Mouse (Mus musculus) midbrain, embryonic 11.5 days (tissue): Measurements from ENCODE around the gene Ptpn7. TPM values are rescaled to one million over a fixed set of nuclear protein-coding genes. Genes with fewer than 3 reads are reported as not detected.

ENCODE experiments used
- ATAC-seq: fragments of 200-750 bp; cut with Nextera tagmentation; 2 replicates; pipeline ENCODE4 v1.8.0; 2017; ENCODE audit warnings: moderate TSS enrichment, moderate library complexity; ENCODE audit not compliant: low FRiP score
- DNase-seq: peaks from one replicate; pipeline ENCODE4 v3.0.0; 2015; ENCODE audit warnings: low spot score; ENCODE audit errors: missing footprints
- H3K27ac ChIP-seq: fragments of 300-500 bp; sonication (generic); 2 replicates; pipeline ENCODE4 v1.5.1; 2014; ENCODE audit warnings: low read depth, low read length
- H3K27me3 ChIP-seq: fragments of 300-500 bp; sonication (generic); 2 replicates; pipeline ENCODE4 v1.6.1; 2014; ENCODE audit warnings: mild to moderate bottlenecking, low read length, moderate library complexity, mixed read lengths; ENCODE audit not compliant: control insufficient read depth, insufficient read depth
- H3K36me3 ChIP-seq: fragments of 300-500 bp; sonication (generic); 2 replicates; pipeline ENCODE4 v1.6.1; 2014; ENCODE audit warnings: mild to moderate bottlenecking, low read length, moderate library complexity, mixed read lengths; ENCODE audit not compliant: control insufficient read depth, insufficient read depth
- H3K4me1 ChIP-seq: fragments of 300-500 bp; sonication (generic); 2 replicates; pipeline ENCODE4 v1.6.1; 2014; ENCODE audit warnings: low read length; ENCODE audit not compliant: control insufficient read depth, insufficient read depth
- H3K4me2 ChIP-seq: fragments of 300-500 bp; sonication (generic); 2 replicates; pipeline ENCODE4 v1.6.1; 2014; ENCODE audit warnings: mild to moderate bottlenecking, moderate library complexity
- H3K4me3 ChIP-seq: fragments of 300-500 bp; sonication (generic); 2 replicates; pipeline ENCODE4 v1.5.1; 2014; ENCODE audit warnings: low read depth, low read length
- H3K9ac ChIP-seq: fragments of 300-500 bp; sonication (generic); 2 replicates; pipeline ENCODE4 v1.6.1; 2014; ENCODE audit warnings: low read length
- H3K9me3 ChIP-seq: fragments of 300-500 bp; sonication (generic); 2 replicates; pipeline ENCODE4 v1.6.1; 2016; ENCODE audit warnings: low read length; ENCODE audit not compliant: control insufficient read depth
- WGBS: fragments of 180-500 bp; shearing (Covaris S2); extraction: QIAGEN DNeasy Blood & Tissue Kit; methylation state at CpG from one replicate; pipeline ENCODE4 v1.1.7; 2014; 5-methylcytosine and 5-hydroxymethylcytosine counted together
- polyA plus RNA-seq: library from polyadenylated mRNA; unstranded; fragments of >200 nt; fragmentation: Nextera tagmentation; extraction: Ambion mirVana; gene quantifications from 2 replicates; pipeline ENCODE4 v1.2.1, GENCODE M21; 2014

Gene Ptpn7
- polyA plus RNA-seq, 1 experiment from 2014 or later = 1.6 TPM

DNA sequence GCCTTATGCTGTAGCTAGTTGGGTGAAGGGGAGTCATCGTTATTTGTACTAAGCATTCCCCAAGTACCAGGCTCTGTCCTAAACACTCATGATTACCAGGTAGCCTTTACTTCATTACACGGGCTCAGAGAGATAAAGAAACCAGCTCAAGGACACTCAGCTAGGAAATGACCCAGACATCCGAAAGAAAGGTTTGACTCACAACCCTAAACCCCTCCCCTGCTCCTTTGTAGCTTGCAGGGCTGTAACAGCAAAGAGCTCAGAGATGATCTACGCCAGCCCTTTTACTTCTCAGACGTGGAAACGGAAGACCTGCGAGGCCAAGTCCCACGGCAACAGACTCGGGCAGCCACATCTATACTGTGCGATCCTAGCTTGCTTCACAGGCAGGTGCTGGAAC is 37.8 kb downstream of the Ptpn7 start:
- no peaks in the 10 kb centered on the region for H3K27me3 ChIP-seq
- WGBS = 75% methylated on average over 10 of the region's 10 CpGs
- no peak overlapping the region for H3K27ac ChIP-seq
- H3K9me3 ChIP-seq = no peaks in the 10 kb centered on the region
- H3K4me2 ChIP-seq = no peak overlapping the region
- H3K4me1 ChIP-seq = no peaks in the 10 kb centered on the region
- DNase-seq (no peak), ATAC-seq (no peak)
- no peaks in the 10 kb centered on the region for H3K36me3 ChIP-seq
- no peak overlapping the region for H3K9ac ChIP-seq
- no peak overlapping the region for H3K4me3 ChIP-seq

DNA sequence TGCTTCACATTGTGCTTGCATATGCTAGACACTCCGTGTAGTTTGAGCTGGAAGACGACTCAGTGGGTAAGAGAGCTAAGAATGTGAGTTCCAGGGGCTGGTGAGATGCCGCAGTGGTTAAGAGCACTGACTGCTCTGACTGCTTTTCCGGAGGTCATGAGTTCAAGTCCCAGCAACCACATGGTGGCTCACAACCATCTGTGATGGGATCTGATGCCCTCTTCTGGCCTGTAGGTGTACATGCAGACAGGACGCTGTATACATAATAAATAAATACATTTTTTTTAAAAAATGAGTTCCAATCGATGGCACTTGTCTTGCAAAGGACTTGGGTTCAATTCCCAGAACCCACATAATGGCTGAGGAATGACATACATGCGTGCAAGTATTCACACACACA is 38.7 kb downstream of the Ptpn7 start:
- no peak for DNase-seq
- Histone ChIP-seq H3K27me3 (no peaks in the 10 kb centered on the region), H3K9ac (no peak overlapping the region), H3K4me1 (no peaks in the 10 kb centered on the region), H3K4me3 (no peak overlapping the region), H3K27ac (no peak overlapping the region), H3K4me2 (no peak overlapping the region), H3K9me3 (no peaks in the 10 kb centered on the region), H3K36me3 (no peaks in the 10 kb centered on the region)
- no peak for ATAC-seq
- WGBS = 85% methylated on average over 7 of the region's 7 CpGs

DNA sequence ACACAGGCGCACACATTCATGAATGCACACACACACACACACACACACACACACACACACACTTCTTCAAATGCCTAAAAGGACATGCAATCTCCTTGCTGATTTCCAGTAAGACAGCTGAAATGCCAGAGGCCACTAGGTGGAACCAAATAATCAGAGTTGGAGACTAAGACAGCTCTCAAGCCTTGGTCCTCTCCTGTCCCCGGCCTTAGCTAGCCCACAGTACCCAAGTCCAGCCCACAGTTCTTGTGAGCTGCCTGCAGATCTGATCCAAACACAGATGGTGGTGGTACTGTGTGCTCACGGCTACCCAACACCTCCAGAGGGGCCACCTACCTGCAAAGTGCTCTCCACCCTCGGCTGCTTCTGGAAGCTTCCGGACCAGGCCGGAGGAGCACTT is 39.5 kb downstream of the Ptpn7 start:
- Histone ChIP-seq H3K36me3 (no peaks in the 10 kb centered on the region), H3K9ac (no peak overlapping the region), H3K9me3 (no peaks in the 10 kb centered on the region), H3K4me3 (no peak overlapping the region), H3K27me3 (no peaks in the 10 kb centered on the region), H3K4me2 (no peak overlapping the region), H3K27ac (no peak overlapping the region), H3K4me1 (no peaks in the 10 kb centered on the region)
- DNase-seq = peak; percentile 91
- peak; percentile 58; the same call in 1 of the 2 replicates for ATAC-seq
- 59% methylated on average over 6 of the region's 6 CpGs for WGBS

DNA sequence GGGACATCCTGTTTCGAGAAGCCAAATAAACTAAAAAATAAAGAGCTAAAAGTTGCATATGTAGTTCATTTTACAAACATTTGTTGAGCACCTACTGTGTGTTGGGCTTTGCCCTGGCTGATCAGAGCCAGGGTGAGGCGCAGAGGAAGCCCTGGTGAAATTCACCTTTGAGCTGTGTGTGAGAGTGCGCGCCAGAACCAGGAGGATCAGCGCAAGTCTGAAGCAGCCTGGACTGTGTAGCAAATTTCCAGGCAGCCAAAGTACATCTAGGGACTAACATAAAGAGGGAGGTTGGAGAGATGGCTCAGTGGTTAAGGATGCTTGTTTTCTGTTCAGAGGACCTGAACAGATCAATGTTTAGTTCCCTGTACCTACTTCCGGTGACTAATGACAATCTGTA is 40.8 kb downstream of the Ptpn7 start:
- 93% methylated on average over 6 of the region's 6 CpGs for WGBS
- no peaks in the 10 kb centered on the region for H3K27me3 ChIP-seq
- H3K9me3 ChIP-seq = no peaks in the 10 kb centered on the region
- no peaks in the 10 kb centered on the region for H3K36me3 ChIP-seq
- H3K4me2 ChIP-seq = no peak overlapping the region
- H3K27ac ChIP-seq = no peak overlapping the region
- H3K9ac ChIP-seq = no peak overlapping the region
- no peak for ATAC-seq
- H3K4me3 ChIP-seq = no peak overlapping the region
- H3K4me1 ChIP-seq = no peaks in the 10 kb centered on the region
- no peak for DNase-seq

DNA sequence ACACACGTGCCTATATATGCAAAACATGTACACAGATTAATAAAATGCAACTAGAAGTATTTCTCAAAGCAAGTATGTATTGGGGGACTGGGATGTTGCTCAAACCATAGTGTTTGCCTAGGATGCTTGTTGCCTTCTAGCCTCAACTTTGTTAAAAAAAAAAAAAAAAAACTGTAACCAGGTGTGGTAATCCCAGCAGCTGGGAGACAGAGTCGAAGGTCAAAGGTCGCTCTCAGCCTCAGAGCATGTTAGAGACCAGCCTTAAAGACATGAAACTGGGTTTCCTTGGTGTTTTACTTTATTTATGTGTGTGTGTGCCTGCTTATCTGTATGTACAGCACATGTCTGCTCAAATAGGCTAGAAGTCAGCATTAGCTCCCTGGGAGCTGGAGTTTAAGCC is 42.7 kb downstream of the Ptpn7 start:
- Histone ChIP-seq H3K9ac (no peak overlapping the region), H3K9me3 (no peaks in the 10 kb centered on the region), H3K4me1 (no peaks in the 10 kb centered on the region), H3K4me3 (no peak overlapping the region), H3K4me2 (no peak overlapping the region), H3K36me3 (no peaks in the 10 kb centered on the region), H3K27me3 (no peaks in the 10 kb centered on the region), H3K27ac (no peak overlapping the region)
- 76% methylated on average over 3 of the region's 3 CpGs for WGBS
- ATAC-seq (no peak), DNase-seq (no peak)

DNA sequence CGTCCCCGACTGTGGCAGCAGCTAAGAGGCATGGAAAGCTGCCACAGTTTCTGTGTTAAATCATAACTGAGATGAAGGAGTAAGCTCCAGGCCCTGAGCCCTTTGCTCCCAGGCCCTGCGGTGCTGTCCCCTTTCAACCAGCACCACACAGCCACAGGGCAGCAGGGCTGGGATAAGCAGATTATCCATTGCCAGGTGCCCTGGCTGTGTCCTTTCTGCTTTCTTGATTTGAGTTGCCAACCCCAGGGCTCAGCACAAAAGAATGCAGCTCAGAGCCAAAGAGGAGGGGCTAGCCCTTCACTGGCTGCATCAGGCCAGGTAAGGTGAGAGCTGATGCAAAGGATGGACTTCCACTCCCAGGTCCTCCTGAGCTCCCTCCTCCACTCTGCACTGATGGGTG is 45.2 kb downstream of the Ptpn7 start:
- H3K27me3 ChIP-seq = no peaks in the 10 kb centered on the region
- 82% methylated on average over 3 of the region's 3 CpGs for WGBS
- no peaks in the 10 kb centered on the region for H3K9me3 ChIP-seq
- no peak for DNase-seq
- H3K9ac ChIP-seq = no peak overlapping the region
- no peak overlapping the region for H3K4me2 ChIP-seq
- ATAC-seq = no peak
- H3K36me3 ChIP-seq = no peaks in the 10 kb centered on the region
- no peak overlapping the region for H3K4me3 ChIP-seq
- no peak overlapping the region for H3K27ac ChIP-seq
- H3K4me1 ChIP-seq = no peaks in the 10 kb centered on the region

DNA sequence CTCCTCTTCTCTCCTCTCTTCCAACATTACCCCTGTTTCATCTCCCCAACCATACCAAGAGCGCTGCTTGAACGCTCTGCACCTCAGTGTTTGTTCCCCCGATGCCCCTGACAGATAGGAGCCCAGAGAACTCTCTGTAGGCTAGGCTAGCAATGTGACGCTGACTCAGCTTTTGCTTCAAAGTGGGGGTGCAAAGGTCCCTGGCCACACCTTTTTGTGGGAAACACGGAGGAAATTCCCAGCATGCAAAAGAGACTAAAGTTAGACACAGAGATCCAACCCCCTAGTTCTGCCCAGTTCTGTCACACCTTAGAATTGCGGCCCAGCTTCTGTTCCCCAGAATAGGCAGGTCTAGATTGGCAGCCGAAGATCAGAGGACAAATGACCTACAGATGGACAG is 46.4 kb downstream of the Ptpn7 start:
- no peak for ATAC-seq
- Histone ChIP-seq H3K36me3 (no peaks in the 10 kb centered on the region), H3K27me3 (no peaks in the 10 kb centered on the region), H3K4me2 (no peak overlapping the region), H3K27ac (no peak overlapping the region), H3K4me1 (no peaks in the 10 kb centered on the region), H3K9me3 (no peaks in the 10 kb centered on the region), H3K4me3 (no peak overlapping the region), H3K9ac (no peak overlapping the region)
- 90% methylated on average over 7 of the region's 7 CpGs for WGBS
- no peak for DNase-seq

DNA sequence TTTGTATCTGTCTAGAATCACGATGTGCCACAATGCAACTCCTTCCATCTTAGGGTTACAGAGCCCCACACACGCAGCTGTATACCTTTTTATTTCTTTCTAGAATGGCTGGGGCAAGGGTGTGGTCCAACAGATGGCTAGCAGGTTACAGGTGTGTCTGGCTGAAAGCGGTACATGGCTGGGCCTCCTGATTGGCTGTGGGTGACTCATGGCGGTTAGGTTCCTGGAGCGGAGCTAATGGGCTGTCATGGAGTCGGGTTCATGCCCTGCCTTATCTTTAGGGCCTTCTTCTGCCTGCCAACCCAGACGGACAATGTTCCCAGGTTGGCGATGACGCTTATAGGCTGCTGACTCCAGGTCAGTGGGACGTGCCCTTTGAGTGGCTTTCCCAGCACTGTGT is 48.3 kb downstream of the Ptpn7 start:
- Histone ChIP-seq H3K9ac (no peak overlapping the region), H3K4me1 (no peaks in the 10 kb centered on the region), H3K4me3 (no peak overlapping the region), H3K4me2 (no peak overlapping the region), H3K36me3 (no peaks in the 10 kb centered on the region), H3K27ac (no peak overlapping the region), H3K27me3 (no peaks in the 10 kb centered on the region), H3K9me3 (no peaks in the 10 kb centered on the region)
- no peak for ATAC-seq
- 89% methylated on average over 10 of the region's 10 CpGs for WGBS
- no peak for DNase-seq

DNA sequence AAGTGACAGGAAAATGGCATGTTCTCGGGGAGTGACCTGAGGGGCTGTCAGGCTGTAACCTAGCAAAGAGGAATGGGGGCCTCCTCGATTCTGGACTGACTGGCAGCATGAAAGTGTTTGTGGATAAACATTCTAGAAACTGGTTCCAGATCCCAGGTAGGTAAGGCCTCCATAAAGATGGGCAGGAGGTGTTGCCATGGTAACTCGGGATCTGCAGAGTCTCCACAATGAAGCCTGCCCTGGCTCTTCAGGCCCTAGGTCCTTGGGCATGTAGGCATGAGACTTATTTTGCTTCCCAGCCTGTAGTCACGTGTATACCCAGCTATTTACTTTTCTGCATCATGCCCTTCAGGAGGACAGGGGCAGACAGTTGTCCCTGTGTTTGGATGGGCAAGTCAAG is 48.8 kb downstream of the Ptpn7 start:
- 83% methylated on average over 4 of the region's 4 CpGs for WGBS
- DNase-seq (no peak), ATAC-seq (no peak)
- H3K27me3 ChIP-seq = no peaks in the 10 kb centered on the region
- no peak overlapping the region for H3K4me2 ChIP-seq
- H3K27ac ChIP-seq = no peak overlapping the region
- no peaks in the 10 kb centered on the region for H3K4me1 ChIP-seq
- H3K9me3 ChIP-seq = no peaks in the 10 kb centered on the region
- H3K4me3 ChIP-seq = no peak overlapping the region
- H3K36me3 ChIP-seq = no peaks in the 10 kb centered on the region
- H3K9ac ChIP-seq = no peak overlapping the region
